Mouse (Mus musculus): ENCODE results near the gene 4930558K02Rik.

DNA sequence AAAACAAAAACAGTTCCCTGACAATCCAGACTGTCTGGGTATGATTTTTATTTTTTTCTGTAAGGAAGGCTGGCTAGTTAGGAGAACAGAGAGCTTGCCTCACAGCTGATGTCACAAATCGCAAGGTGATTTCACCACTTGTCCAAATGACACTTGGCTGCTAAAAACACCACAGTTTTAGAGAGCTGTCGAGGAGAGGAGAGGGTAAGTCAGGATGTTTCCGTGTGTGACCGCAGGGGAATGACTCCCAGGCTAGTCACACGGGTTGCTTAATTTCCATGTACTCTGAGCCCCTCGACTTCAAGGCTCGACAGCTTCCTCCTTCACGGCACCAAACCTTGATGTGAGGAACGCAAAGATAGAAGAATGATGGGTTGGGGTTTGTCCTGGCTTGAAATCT lies 26.7 kb upstream of the 4930558K02Rik start:
- TF ChIP-seq POLR2A (IDR thresholded peaks at IDR 0.05; ENCODE audit: extremely low read depth, insufficient read depth, low read length) (no peak), CTCF (IDR thresholded peaks at IDR 0.05; ENCODE audit: low read depth, low read length) (no peak)

Measured in liver, adult 2 months (tissue).